Mouse (Mus musculus) neural tube, embryonic 12.5 days (tissue): ENCODE measurements at regions not wholly inside any gene's neighbourhood (a gene's known extent, or its start where the extent isn't known, plus 50 kb on each side); places are given as distances from the start of the nearest gene placed in this dataset.
A peak's percentile ranks its signal among the peaks of the same experiment; 100 is the strongest.

Experiments
- ATAC-seq: fragments of 200-750 bp; cut with Nextera tagmentation; 2 replicates; pipeline ENCODE4 v1.8.0; 2017; ENCODE audit warnings: low read depth, mild to moderate bottlenecking, moderate TSS enrichment, moderate library complexity; ENCODE audit not compliant: low FRiP score
- H3K27ac ChIP-seq: fragments of 300-500 bp; sonication (generic); 2 replicates; pipeline ENCODE4 v1.5.1; 2016
- H3K27me3 ChIP-seq: fragments of 300-500 bp; sonication (generic); replicated peaks from 2 replicates; pipeline ENCODE4 v1.6.1; 2016; ENCODE audit warnings: mild to moderate bottlenecking
- H3K36me3 ChIP-seq: fragments of 300-500 bp; sonication (generic); 2 replicates; pipeline ENCODE4 v1.6.1; 2016; ENCODE audit warnings: mild to moderate bottlenecking
- H3K4me1 ChIP-seq: fragments of 300-500 bp; sonication (generic); 2 replicates; pipeline ENCODE4 v1.6.1; 2016
- H3K4me2 ChIP-seq: fragments of 300-500 bp; sonication (generic); replicated peaks from 2 replicates; pipeline ENCODE4 v1.6.1; 2016; ENCODE audit warnings: mild to moderate bottlenecking
- H3K4me3 ChIP-seq: fragments of 300-500 bp; sonication (generic); 2 replicates; pipeline ENCODE4 v1.5.1; 2016
- H3K9ac ChIP-seq: fragments of 300-500 bp; sonication (generic); 2 replicates; pipeline ENCODE4 v1.6.1; 2016; ENCODE audit warnings: mild to moderate bottlenecking
- H3K9me3 ChIP-seq: fragments of 300-500 bp; sonication (generic); 2 replicates; pipeline ENCODE4 v1.6.1; 2016; ENCODE audit warnings: mild to moderate bottlenecking
- WGBS: fragments of 180-500 bp; shearing (Covaris S2); methylation state at CpG from one replicate; pipeline ENCODE4 v1.1.7; 2016; 5-methylcytosine and 5-hydroxymethylcytosine counted together

- H3K4me2 ChIP-seq: no peak overlapping the region
- peak; percentile 79 for ATAC-seq
- H3K9me3 ChIP-seq: no peaks in the 10 kb centered on the region
- H3K36me3 ChIP-seq: no peaks in the 10 kb centered on the region
- no peak overlapping the region for H3K4me3 ChIP-seq
- no peaks in the 10 kb centered on the region for H3K27me3 ChIP-seq
- H3K27ac ChIP-seq: no peak overlapping the region
- WGBS: 2% methylated on average over 4 of the region's 4 CpGs
- peaks cover 5% of the 10 kb centered on the region for H3K4me1 ChIP-seq
- H3K9ac ChIP-seq: no peak overlapping the region
Measured at GRCm38 (mm10) chr17:41125582-41125981, 190.7 kb upstream of the Cenpq start.

GRCm38 (mm10) chr17:41122939-41123338 lies 188.1 kb upstream of the Cenpq start:
- no peaks in the 10 kb centered on the region for H3K27me3 ChIP-seq
- H3K9me3 ChIP-seq: no peaks in the 10 kb centered on the region
- H3K4me2 ChIP-seq: no peak overlapping the region
- no peaks in the 10 kb centered on the region for H3K36me3 ChIP-seq
- no peak overlapping the region for H3K9ac ChIP-seq
- ATAC-seq: no peak
- peaks cover 5% of the 10 kb centered on the region for H3K4me1 ChIP-seq
- H3K27ac ChIP-seq: no peak overlapping the region
- H3K4me3 ChIP-seq: no peak overlapping the region

GRCm38 (mm10) chr17:41103980-41104379 lies 169.1 kb upstream of the Cenpq start:
- Histone ChIP-seq H3K27me3 (no peaks in the 10 kb centered on the region), H3K27ac (no peak overlapping the region), H3K4me1 (no peaks in the 10 kb centered on the region), H3K9ac (no peak overlapping the region), H3K4me3 (no peak overlapping the region), H3K9me3 (no peaks in the 10 kb centered on the region), H3K4me2 (no peak overlapping the region), H3K36me3 (no peaks in the 10 kb centered on the region)
- ATAC-seq: no peak
- 65% methylated on average over 4 of the region's 4 CpGs for WGBS

GRCm38 (mm10) chr17:41070874-41071273 lies 136.0 kb upstream of the Cenpq start:
- H3K36me3 ChIP-seq: no peaks in the 10 kb centered on the region
- no peaks in the 10 kb centered on the region for H3K4me1 ChIP-seq
- H3K9ac ChIP-seq: no peak overlapping the region
- H3K27ac ChIP-seq: no peak overlapping the region
- no peaks in the 10 kb centered on the region for H3K27me3 ChIP-seq
- no peak for ATAC-seq
- WGBS: 45% methylated on average over 2 of the region's 2 CpGs
- H3K4me2 ChIP-seq: no peak overlapping the region
- no peaks in the 10 kb centered on the region for H3K9me3 ChIP-seq
- no peak overlapping the region for H3K4me3 ChIP-seq
